Mouse (Mus musculus) spleen, embryonic (tissue): ENCODE results near the gene Klhl10.

ENCODE experiments used
- CTCF ChIA-PET: fragments of 350-600 bp; sonication (Branson Sonifier 250); formaldehyde crosslinking; loops from one replicate; lab custom pipeline; 2022; lab: Charles Lee

Klhl10 gene

GRCm38 (mm10) chr11:100408076-100408834 is 33.5 kb upstream of the Klhl10 start:
- CTCF ChIA-PET = interaction anchor here (0.6 kb wide), 1 partner anchor 50 kb away, joined by 3 read pairs; no protein-coding TSS in a partner anchor

GRCm38 (mm10) chr11:100408835-100409462 is 32.8 kb upstream of the Klhl10 start:
- CTCF ChIA-PET = interaction anchor here (0.6 kb wide), 1 partner anchor 51 kb away, joined by 3 read pairs; no protein-coding TSS in a partner anchor

- CTCF ChIA-PET = no interaction called here
Measured at GRCm38 (mm10) chr11:100409686-100410085, 32.0 kb upstream of the Klhl10 start.

- CTCF ChIA-PET = interaction anchor here (0.7 kb wide), 1 partner anchor 20 kb away, joined by 10 read pairs; no protein-coding TSS in a partner anchor
Measured at GRCm38 (mm10) chr11:100411736-100412135, 30.0 kb upstream of the Klhl10 start.

- CTCF ChIA-PET = no interaction called here
Measured at GRCm38 (mm10) chr11:100413541-100413940, 28.2 kb upstream of the Klhl10 start.

- CTCF ChIA-PET = no interaction called here
Measured at GRCm38 (mm10) chr11:100414021-100414913, 27.4 kb upstream of the Klhl10 start, which contains the start of gene P3h4. P3h4 (minus strand) TSS chr11:100414836.

GRCm38 (mm10) chr11:100414914-100415822 is 26.5 kb upstream of the Klhl10 start, which contains the start of gene Fkbp10:
Fkbp10 (plus strand) TSS chr11:100415697.
- CTCF ChIA-PET = no interaction called here

GRCm38 (mm10) chr11:100421537-100421936 is 20.2 kb upstream of the Klhl10 start:
- CTCF ChIA-PET = no interaction called here

GRCm38 (mm10) chr11:100423836-100424235 is 17.9 kb upstream of the Klhl10 start:
- CTCF ChIA-PET = interaction anchor here (0.6 kb wide), 1 partner anchor 14 kb away, joined by 6 read pairs; no protein-coding TSS in a partner anchor

- CTCF ChIA-PET = no interaction called here
Measured at GRCm38 (mm10) chr11:100425851-100426250, 15.9 kb upstream of the Klhl10 start.

GRCm38 (mm10) chr11:100426820-100427219 is 14.9 kb upstream of the Klhl10 start:
- CTCF ChIA-PET = interaction anchor here (0.5 kb wide), 1 partner anchor 532 kb away, joined by 6 read pairs; no protein-coding TSS in a partner anchor

GRCm38 (mm10) chr11:100428612-100429199 is 13.0 kb upstream of the Klhl10 start:
- CTCF ChIA-PET = no interaction called here

GRCm38 (mm10) chr11:100430052-100430451 is 11.7 kb upstream of the Klhl10 start:
- CTCF ChIA-PET = no interaction called here

- CTCF ChIA-PET = interaction anchor here (0.6 kb wide), 2 partner anchors 20 to 47 kb away, joined by 3 to 10 read pairs; no protein-coding TSS in a partner anchor
Measured at GRCm38 (mm10) chr11:100432002-100432401, 9.7 kb upstream of the Klhl10 start.

GRCm38 (mm10) chr11:100435678-100436246 is 6.0 kb upstream of the Klhl10 start:
- CTCF ChIA-PET = no interaction called here

GRCm38 (mm10) chr11:100437901-100438300 is 3.8 kb upstream of the Klhl10 start:
- CTCF ChIA-PET = interaction anchor here (0.7 kb wide), 1 partner anchor 14 kb away, joined by 6 read pairs; no protein-coding TSS in a partner anchor

GRCm38 (mm10) chr11:100440691-100441522 is 810 bp upstream of the Klhl10 start:
- CTCF ChIA-PET = interaction anchor here (0.7 kb wide), 1 partner anchor 182 kb away, joined by 10 read pairs; no protein-coding TSS in a partner anchor

GRCm38 (mm10) chr11:100442625-100443024 is 908 bp downstream of the Klhl10 start:
- CTCF ChIA-PET = interaction anchor here (0.7 kb wide), 1 partner anchor 125 kb away, joined by 3 read pairs; no protein-coding TSS in a partner anchor
